Mouse (Mus musculus) right cerebral cortex, adult 2 months (tissue): ENCODE results near the gene Cdh24.
"Not testable (repeated sequence)": the region's sequence is repeated elsewhere in the genome, so short reads cannot be mapped to it uniquely, and the experiment has no call there.

Experiments
- DNase-seq, 2 experiments: peaks; one replicate each; pipeline ENCODE4 v3.0.0; 2021 to 2022; ENCODE audit warnings: low spot score in 2 of 2

The Cdh24 gene

DNA sequence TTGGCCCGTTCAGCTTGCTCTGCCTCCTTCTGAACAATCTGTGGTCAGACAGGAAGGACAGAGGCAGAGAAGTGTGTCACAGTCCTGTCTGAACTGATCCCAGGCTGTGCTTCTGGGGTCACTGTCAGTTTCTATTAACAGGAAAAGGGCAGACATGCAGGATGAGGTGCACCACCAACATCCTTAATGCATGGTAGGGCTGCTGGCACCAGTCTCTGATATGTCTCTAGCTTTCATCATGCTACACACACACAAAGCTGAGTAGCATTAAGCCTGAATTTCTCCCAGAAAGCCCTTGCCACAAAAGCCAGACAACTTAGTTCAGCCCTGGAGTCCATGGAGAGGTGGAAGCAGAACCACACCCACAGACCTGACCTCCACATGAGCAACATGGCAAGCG, 1.8 kb upstream of the Cdh24 start:
- no peak for DNase-seq

- no peak for DNase-seq
These were observed 1.2 kb upstream of the Cdh24 start for GRCm38 (mm10) chr14:54642224-54642944.

- DNase-seq, result no peak
These were observed 239 bp downstream of the Cdh24 start, which contains the start of gene Gm17606 for GRCm38 (mm10) chr14:54640946-54641304. Gm17606 (plus strand) TSS chr14:54640952.

- DNase-seq, result no peak
These were observed 1.0 kb downstream of the Cdh24 start for GRCm38 (mm10) chr14:54640121-54640520.

DNA sequence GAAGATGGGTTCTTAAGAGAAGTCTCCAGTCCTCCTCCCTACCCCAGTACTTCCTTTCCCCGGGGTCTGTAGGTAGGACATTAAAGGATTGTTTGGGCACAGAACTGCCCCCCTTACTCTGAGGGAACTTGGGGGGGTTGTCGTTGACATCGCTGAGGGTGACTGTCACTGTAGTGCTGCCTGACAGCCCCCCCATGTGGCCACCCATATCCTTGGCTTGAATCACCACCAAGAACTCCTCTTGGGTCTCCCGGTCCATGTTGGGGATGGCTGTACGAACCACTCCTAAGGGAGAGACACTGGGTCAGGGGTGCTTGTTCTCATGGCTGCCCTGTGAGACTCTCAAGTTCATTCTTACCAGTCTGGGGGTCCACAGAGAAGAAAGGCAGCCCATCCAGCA, 3.0 kb downstream of the Cdh24 start:
- DNase-seq, result peak in 1 of 2 experiments; percentile 62

DNA sequence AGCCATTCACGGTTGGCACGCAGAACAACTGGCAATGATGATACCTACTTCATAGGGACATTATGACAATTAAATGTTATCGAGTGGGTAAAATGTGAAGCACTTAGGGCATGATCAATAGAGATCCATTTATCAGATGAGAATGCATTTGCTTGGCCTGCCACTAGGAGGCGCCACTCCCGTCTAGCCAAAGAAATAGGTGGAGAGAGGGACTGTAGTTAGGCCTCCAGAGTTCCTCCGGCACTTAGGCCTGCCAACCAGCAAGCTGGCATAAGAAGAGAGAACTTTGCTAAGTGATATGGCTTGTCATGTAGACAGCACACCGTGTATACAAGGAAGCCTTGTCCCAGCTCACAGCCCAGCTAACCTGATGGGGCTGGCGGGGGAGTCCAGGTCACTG, 4.2 kb downstream of the Cdh24 start:
- no peak for DNase-seq

DNA sequence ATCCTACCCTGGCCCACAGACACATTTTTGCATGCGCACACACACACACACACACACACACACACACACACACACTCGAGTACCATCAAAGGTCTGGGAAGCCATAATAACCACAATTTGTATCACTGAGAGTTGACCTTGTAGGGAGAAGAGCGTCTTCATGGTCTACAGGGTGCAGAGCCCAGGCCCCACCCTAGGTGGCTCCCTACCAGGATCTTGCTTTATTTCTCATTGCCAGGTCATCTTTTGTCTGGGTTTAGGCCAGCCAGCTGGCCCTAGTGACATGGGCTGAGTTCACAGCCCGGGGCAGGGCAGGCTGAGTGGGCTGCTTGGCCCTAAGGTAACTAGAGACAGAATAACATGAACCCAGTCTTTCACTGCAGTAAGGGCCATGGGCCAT, 7.0 kb downstream of the Cdh24 start:
- DNase-seq, result no peak

- no peak for DNase-seq
These were observed 8.9 kb downstream of the Cdh24 start for GRCm38 (mm10) chr14:54632252-54632651.

GRCm38 (mm10) chr14:54631240-54631599, 9.9 kb downstream of the Cdh24 start:
- no peak for DNase-seq

- DNase-seq, result no peak
These were observed 10.5 kb downstream of the Cdh24 start for GRCm38 (mm10) chr14:54630583-54631239.

GRCm38 (mm10) chr14:54629797-54630196, 11.4 kb downstream of the Cdh24 start:
- DNase-seq, result no peak

- no peak for DNase-seq
These were observed 13.1 kb downstream of the Cdh24 start for GRCm38 (mm10) chr14:54628103-54628502.

DNA sequence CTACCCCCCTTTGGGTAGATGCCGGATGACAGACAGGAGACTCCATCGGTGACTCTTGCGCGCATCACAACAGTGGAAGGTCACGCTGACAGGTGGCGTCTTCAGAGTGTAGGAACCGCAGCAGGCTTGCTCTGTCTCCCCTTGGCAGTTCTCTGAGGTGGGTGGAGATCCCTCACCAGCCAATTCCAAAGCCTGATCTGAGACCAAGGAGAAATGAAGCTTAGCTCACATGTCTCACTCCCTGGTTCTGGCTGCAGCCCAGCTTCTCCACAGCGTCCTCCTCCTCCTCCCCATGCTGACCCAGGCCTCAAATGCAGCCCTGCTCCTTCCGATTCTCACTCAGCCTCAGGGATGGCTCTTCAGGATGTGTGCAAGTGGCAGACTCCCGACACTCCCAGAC, 16.2 kb downstream of the Cdh24 start:
- DNase-seq, result no peak

DNA sequence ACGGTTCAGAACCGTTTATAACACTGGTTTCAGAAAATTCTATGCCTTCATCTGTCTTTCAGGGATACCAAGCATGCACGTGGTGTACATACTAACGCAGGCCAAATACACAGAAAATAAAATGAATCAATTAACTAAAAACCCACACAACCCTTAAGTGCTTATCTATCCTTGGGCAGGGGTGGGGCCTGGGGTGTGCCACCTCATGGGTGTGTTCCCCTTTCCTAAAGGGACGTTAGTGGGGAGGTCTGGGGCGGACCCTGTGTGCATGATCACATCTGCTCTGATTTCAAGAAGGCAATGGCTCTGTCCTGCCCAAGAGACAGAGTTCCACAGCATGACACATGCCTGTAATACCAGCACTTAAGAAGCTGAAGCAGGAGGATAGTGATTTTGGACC, 17.8 kb downstream of the Cdh24 start:
- DNase-seq, result no peak

DNA sequence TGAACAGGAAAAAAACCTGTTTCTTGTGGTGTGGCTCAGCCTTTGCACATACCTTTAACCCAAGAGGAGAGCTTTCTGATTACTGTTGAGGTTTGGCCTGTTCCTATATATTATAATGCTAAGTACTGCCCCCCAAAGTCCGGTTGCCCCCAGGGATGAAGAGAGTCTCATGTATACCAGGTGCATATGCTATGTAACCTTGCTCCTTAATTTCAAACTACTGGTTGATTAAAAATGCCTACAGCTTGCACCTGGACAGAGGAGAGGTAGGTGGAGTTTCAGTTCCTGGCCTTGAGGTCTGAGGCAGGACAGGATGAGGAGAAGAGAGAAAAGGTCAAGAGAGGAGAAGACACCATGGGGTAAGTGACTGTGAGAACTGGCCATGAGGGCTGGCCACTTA, 20.0 kb downstream of the Cdh24 start, which contains the start of gene Psmb11:
TSS of gene Psmb11 (plus strand) at position 301 of the 400 bp plus-strand sequence.
- no peak for DNase-seq

DNA sequence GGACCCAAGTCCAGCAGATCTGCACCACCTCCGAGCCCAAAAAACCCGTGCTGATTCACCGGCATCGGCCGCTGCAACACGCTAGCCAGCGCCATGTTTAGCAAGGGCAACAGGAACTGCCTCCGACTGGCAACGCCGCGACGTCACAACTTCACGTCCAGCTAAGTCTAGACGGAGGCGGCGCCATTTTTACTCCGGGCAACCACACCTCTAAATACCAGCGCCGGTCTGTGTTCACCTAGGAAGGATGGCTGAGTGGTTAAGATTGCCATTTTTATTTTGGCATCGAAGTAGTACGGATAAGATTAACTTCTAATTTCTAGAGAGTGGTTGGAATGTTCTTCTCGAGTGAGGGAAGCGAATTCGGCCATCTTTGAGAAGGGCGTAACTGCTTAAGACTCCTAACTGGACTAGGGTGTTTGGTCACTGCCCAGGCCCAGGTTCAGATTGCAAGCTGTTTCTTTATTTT, 23.2 kb downstream of the Cdh24 start, which contains the start of gene Psmb5:
TSS of gene Psmb5 (minus strand) at position 126 of the 469 bp plus-strand sequence.
- DNase-seq, result peak; percentile 88 to 94

DNA sequence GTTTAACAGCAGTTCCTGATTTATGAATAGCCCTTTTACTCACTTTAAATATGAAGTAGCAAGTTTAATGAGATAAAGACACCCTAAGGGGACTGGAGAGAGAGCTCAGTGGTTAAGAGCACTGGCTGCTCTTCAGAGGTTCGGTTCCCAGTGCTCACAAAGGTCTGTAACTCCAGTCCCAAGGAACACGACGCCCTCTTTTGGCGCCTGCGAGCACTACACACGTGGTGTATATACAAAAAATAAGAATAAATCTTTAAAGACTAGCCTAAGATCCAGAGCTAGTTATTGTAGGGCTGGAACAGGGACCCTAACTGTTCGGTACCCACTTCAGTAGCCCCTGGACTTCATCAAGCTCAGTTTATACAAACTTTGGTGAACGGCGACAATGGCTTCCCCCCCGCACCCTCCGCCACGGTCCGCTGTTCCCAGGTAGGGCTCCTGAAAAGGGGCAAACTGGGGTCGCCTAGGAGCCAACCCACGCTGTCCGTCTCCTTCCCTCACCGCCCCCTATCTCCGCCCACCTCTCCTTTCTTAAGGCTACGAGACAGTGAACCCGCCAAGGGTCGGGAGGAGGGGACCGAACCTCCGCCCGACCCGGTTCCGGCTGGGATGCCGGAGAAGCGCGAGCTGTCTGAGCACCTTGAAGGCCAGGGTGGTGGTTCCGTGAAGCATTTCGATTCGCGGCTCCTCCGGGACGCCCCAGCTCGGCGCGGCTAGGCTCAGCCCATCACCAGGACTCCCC, 23.8 kb downstream of the Cdh24 start:
- no peak for DNase-seq

- DNase-seq, result no peak
These were observed 24.8 kb downstream of the Cdh24 start for GRCm38 (mm10) chr14:54616226-54616825.

DNA sequence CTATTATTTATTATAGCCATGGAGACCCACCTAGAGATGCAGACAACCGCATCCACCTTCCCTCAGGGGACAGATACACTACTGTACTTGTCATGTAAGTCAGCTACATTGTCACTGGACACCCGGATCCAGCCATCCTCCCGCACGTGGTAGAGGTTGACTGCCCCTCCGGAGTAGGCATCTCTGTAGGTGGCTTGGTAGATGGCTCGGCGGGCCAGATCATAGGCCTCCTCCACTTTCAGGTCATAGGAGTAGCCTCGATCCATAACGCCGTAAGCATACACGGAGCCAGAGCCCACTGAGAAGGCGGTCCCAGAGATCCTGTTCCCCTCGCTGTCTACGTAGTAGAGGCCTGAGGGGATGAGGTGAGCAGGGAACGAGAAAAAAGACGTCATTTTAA, 27.0 kb downstream of the Cdh24 start:
- DNase-seq, result not testable (repeated sequence)

DNA sequence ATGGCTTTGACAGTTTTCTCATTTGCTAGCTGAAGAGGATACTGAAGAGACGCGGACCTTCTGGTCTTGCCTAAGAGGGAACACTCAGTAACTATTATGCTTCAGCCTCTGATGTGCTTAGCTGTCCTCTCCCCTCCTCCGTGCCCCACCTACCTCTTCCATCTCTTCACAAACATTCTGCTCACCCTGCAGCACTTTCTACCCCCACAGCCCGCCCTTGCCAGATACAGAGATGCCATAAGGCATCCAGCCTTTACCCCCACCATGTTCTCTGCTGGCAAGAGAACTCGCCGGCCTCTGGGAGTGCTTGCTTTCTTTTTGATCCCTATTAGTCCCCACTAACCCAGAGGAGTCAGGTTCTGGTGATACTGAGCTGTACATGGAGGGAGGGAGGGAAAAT, 30.5 kb downstream of the Cdh24 start:
- DNase-seq, result peak; percentile 59 to 60

DNA sequence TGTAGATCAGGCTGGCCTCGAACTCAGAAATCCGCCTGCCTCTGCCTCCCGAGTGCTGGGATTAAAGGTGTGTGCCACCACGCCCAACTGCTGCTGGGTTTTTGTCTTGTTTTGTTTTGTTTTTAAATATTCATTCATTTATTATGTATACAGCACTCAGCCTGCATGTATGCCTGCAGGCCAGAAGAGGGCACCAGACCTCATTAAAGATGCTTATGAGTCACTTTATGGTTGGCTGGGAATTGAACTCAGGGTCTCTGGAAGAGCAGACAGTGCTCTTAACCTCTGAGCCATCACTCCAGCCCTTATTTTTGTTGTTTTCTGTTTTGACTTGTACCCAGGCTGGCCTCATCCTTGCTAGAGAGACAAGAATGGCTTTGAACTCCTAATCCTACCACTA, 31.2 kb downstream of the Cdh24 start:
- no peak for DNase-seq

GRCm38 (mm10) chr14:54609245-54609644, 31.9 kb downstream of the Cdh24 start:
- no peak for DNase-seq
